Mouse (Mus musculus): ENCODE results near the gene Cst12. TPM values are rescaled to one million over a fixed set of nuclear protein-coding genes. Genes with fewer than 3 reads are reported as not detected.

Gene Cst12
- polyA plus RNA-seq, 1 experiment from 2014 or later: not detected

DNA sequence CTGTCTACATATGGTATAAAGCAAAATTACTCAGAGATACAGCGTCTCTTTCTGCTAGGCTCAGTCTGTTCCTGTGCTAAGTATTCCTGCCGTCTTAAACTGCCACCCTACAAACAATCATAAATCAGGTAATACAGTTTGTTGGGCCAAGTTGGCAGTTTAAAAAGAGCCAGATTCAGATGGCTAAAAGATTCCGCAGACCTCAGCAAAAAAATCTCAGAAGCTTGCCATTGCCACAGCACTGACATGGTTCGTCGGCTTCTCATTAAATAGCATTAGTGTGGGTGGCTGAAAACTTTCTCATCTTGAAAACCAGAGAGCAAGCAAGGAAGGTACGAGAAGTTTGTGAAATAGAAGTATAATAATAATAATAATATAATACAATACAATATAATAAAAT is 17.5 kb downstream of the Cst12 start:
- ATAC-seq (replicated peaks; ENCODE audit: low FRiP score): peak; percentile 67; the same call in 1 of the 2 replicates
- H3K4me2 ChIP-seq: no peak overlapping the region
- no peak overlapping the region for H3K27ac ChIP-seq
- H3K4me1 ChIP-seq: no peaks in the 10 kb centered on the region
- no peak overlapping the region for H3K4me3 ChIP-seq (replicated peaks)
- H3K36me3 ChIP-seq: no peaks in the 10 kb centered on the region
- no peaks in the 10 kb centered on the region for H3K9me3 ChIP-seq (replicated peaks)
- WGBS: 35% methylated on average over 6 of the region's 6 CpGs
- no peaks in the 10 kb centered on the region for H3K27me3 ChIP-seq
- H3K9ac ChIP-seq: no peak overlapping the region

DNA sequence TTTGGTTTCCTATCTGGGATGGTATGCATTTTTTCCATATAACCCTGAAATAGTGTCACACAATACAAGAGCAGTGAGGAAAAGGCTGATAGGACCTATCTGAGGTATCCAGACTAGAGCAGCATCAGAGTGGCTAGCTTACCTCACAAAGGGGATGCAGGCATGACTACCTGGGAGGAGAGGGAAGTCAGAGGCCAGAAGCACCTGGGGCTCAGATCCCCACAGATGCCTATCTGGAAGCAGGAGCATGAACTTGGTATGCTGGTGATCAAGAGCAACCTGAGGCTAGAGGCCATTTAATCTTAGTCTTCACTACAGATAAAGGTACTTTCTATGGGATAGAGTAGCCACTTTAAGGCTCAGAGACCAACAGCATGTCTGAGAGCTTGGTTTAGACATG is 30.7 kb downstream of the Cst12 start, which contains the start of gene Cst13:
Gene Cst13, plus strand, starts transcription at position 173 of the 400 bp plus-strand sequence.
- ATAC-seq (replicated peaks; ENCODE audit: low FRiP score): no peak
- Histone ChIP-seq H3K4me1 (no peaks in the 10 kb centered on the region), H3K27ac (no peak within 1 kb of the TSS), H3K4me2 (no peak within 1 kb of the TSS), H3K27me3 (no peaks in the 10 kb centered on the region), H3K4me3 (replicated peaks) (no peak within 1 kb of the TSS), H3K9me3 (replicated peaks) (no peaks in the 10 kb centered on the region), H3K36me3 (no peaks in the 10 kb centered on the region), H3K9ac (no peak within 1 kb of the TSS)

DNA sequence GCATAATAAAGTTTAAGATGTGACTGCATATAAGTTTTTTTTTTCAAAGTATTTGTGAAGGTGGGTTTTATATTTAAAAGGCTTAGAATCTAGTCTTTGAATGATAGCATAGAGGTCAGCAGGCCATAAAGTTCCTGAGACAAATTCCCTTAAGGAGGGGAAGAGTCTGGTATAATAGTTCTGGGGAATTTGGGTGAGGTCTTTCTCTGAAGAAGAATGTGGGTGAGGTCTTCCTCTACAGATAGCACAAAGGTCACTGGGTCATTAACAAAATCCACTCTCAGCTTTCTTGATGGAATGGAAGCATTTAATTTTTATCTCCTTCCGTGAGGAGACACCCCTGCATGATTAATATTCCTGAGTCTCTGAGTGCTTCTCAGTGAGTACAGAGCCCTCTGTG is 36.8 kb downstream of the Cst12 start:
- Histone ChIP-seq H3K36me3 (no peaks in the 10 kb centered on the region), H3K4me1 (no peaks in the 10 kb centered on the region), H3K27ac (no peak overlapping the region), H3K9me3 (replicated peaks) (no peaks in the 10 kb centered on the region), H3K4me2 (no peak overlapping the region), H3K4me3 (replicated peaks) (no peak overlapping the region), H3K27me3 (no peaks in the 10 kb centered on the region), H3K9ac (no peak overlapping the region)
- no peak for ATAC-seq (replicated peaks; ENCODE audit: low FRiP score)
- 50% methylated on average over 1 of the region's 1 CpGs for WGBS

DNA sequence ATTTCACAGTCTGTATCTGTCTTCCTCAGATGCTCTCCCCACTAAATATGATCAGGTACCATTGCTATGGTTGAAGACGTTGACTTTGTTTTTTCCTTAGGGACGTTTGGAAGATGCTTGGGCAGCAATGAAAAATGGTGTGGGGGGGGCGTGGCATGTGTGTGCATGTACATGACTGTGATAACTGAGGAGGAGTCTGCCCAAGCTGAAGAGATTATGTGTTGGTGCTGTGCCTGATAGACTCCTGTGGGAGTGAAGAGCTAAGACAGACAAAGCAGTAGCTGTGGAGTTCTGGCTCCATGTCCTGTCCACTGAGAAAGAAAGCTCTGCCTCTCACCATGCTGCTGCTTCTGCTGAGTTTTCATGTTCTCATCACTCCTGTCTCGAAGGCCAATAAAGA is 45.8 kb downstream of the Cst12 start, which contains the start of gene Cst9:
Gene Cst9, plus strand, starts transcription at position 236 of the 400 bp plus-strand sequence.
- no peaks in the 10 kb centered on the region for H3K36me3 ChIP-seq
- no peak within 1 kb of the TSS for H3K9ac ChIP-seq
- H3K9me3 ChIP-seq (replicated peaks): no peaks in the 10 kb centered on the region
- H3K27me3 ChIP-seq: no peaks in the 10 kb centered on the region
- H3K4me3 ChIP-seq (replicated peaks): no peak within 1 kb of the TSS
- WGBS: 66% methylated on average over 4 of the region's 4 CpGs
- ATAC-seq (replicated peaks; ENCODE audit: low FRiP score): no peak
- H3K4me2 ChIP-seq: no peak within 1 kb of the TSS
- H3K4me1 ChIP-seq: no peaks in the 10 kb centered on the region
- H3K27ac ChIP-seq: no peak within 1 kb of the TSS

DNA sequence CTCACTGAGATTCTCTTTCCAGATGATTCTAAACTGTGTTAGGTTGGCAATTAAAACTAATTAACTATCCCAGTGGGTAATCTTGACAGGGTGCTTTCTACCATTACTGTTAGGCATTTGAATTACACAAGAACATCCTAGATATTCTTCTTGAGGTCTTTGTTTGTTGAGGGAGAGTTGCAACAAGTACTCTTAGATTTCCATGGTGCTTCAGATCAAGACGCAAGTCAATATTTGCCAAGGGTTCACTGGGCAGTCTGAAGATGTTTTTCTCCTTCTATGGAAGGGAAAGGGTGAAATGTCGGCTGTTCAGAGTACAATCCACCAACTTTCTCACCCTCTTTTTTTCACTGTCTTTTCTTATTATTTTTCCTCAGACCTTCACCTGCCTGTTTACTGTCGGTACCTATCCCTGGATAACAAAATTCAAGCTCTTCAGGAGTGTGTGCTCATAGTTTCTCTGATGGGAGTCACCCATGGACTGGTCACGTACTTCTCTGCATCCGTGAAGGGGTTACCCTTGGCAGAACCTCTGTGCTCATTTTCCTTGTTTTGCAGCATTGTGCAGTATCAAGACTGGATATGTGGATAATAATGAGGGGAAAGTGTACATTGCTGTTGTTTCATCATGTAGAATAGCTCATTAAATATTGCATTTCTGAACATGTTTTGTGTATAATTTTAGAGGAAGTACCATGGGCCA is 49.1 kb downstream of the Cst12 start:
- no peak for ATAC-seq (replicated peaks; ENCODE audit: low FRiP score)
- Histone ChIP-seq H3K9me3 (replicated peaks) (no peaks in the 10 kb centered on the region), H3K27me3 (no peaks in the 10 kb centered on the region), H3K36me3 (no peaks in the 10 kb centered on the region), H3K4me3 (replicated peaks) (no peak overlapping the region), H3K4me2 (no peak overlapping the region), H3K9ac (no peak overlapping the region), H3K4me1 (no peaks in the 10 kb centered on the region), H3K27ac (no peak overlapping the region)
- WGBS: 88% methylated on average over 5 of the region's 5 CpGs

GRCm38 (mm10) chr2:148839224-148839623 is 50.1 kb downstream of the Cst12 start:
- H3K27me3 ChIP-seq: no peaks in the 10 kb centered on the region
- no peak for ATAC-seq (replicated peaks; ENCODE audit: low FRiP score)
- H3K4me3 ChIP-seq (replicated peaks): no peak overlapping the region
- no peaks in the 10 kb centered on the region for H3K4me1 ChIP-seq
- H3K4me2 ChIP-seq: no peak overlapping the region
- no peaks in the 10 kb centered on the region for H3K9me3 ChIP-seq (replicated peaks)
- H3K27ac ChIP-seq: no peak overlapping the region
- no peak overlapping the region for H3K9ac ChIP-seq
- no peaks in the 10 kb centered on the region for H3K36me3 ChIP-seq
- WGBS: 95% methylated on average over 2 of the region's 2 CpGs

Other genes with a start within 250 kb of the Cst12 start
- 97.0 and 106 TPM in 2 replicates for gene Nxt1, start 116.8 kb upstream of the Cst12 start, polyA plus RNA-seq (2015; fragmentation: Nextera tagmentation; extraction: Ambion mirVana)
- 21.9 and 23.5 TPM in 2 replicates for gene Gzf1, start 108.3 kb upstream of the Cst12 start, polyA plus RNA-seq (2015; fragmentation: Nextera tagmentation; extraction: Ambion mirVana)
- gene Napb, start 56.9 kb upstream of the Cst12 start, polyA plus RNA-seq (2015; fragmentation: Nextera tagmentation; extraction: Ambion mirVana): 3.1 and 3.2 TPM in 2 replicates
- not detected in 2 replicates for gene Cstl1, start 39.0 kb upstream of the Cst12 start, polyA plus RNA-seq (2015; fragmentation: Nextera tagmentation; extraction: Ambion mirVana)
- gene Cst11, start 17.9 kb upstream of the Cst12 start, polyA plus RNA-seq (2015; fragmentation: Nextera tagmentation; extraction: Ambion mirVana): not detected in 2 replicates
- gene 8030411F24Rik, start 7.4 kb upstream of the Cst12 start, polyA plus RNA-seq (2015; fragmentation: Nextera tagmentation; extraction: Ambion mirVana): not detected in 2 replicates
- 0.24 and 0.62 TPM in 2 replicates for gene Cst8, start 9.4 kb downstream of the Cst12 start, polyA plus RNA-seq (2015; fragmentation: Nextera tagmentation; extraction: Ambion mirVana)
- not detected in 2 replicates for gene Cst13, start 30.7 kb downstream of the Cst12 start, polyA plus RNA-seq (2015; fragmentation: Nextera tagmentation; extraction: Ambion mirVana)
- gene Cst9, start 45.8 kb downstream of the Cst12 start, polyA plus RNA-seq (2015; fragmentation: Nextera tagmentation; extraction: Ambion mirVana): not detected in 2 replicates
- not detected in 2 replicates for gene 9230104L09Rik, start 75.7 kb downstream of the Cst12 start, polyA plus RNA-seq (2015; fragmentation: Nextera tagmentation; extraction: Ambion mirVana)
- 382 and 410 TPM in 2 replicates for gene Cst3, start 86.3 kb downstream of the Cst12 start, polyA plus RNA-seq (2015; fragmentation: Nextera tagmentation; extraction: Ambion mirVana)
- not detected in 2 replicates for gene Gm1330, start 213.9 kb downstream of the Cst12 start, polyA plus RNA-seq (2015; fragmentation: Nextera tagmentation; extraction: Ambion mirVana)
- gene Gm10750, start 227.9 kb downstream of the Cst12 start, polyA plus RNA-seq (2015; fragmentation: Nextera tagmentation; extraction: Ambion mirVana): not detected in 2 replicates

Data from kidney, embryonic 15.5 days (tissue).